Mouse (Mus musculus) hindbrain, embryonic 14.5 days (tissue): Measurements from ENCODE around the gene Ubr1. TPM values are rescaled to one million over a fixed set of nuclear protein-coding genes. Genes with fewer than 3 reads are reported as not detected.

ENCODE experiments used
- microRNA-seq: library from miRNA; unstranded; fragments of <30 nt; microRNA quantifications from one replicate; pipeline ENCODE4, GENCODE M21; 2016
- polyA plus RNA-seq: library from polyadenylated mRNA; unstranded; fragments of >200 nt; fragmentation: Nextera tagmentation; extraction: Ambion mirVana; gene quantifications from 2 replicates; pipeline ENCODE4 v1.2.1, GENCODE M21; 2014

Ubr1 gene
- polyA plus RNA-seq, 1 experiment from 2014 or later = 32.8 TPM

Small RNA genes within 50 kb of the gene (microRNA-seq; reads per million reads assigned to microRNA genes)
- gene Gm44325 = not detected

Other genes with a start within 250 kb of the Ubr1 start
- 8.9 and 9.9 TPM in 2 replicates for gene Cdan1, start 120.6 kb downstream of the Ubr1 start, polyA plus RNA-seq
- gene Ttbk2, start 120.1 kb downstream of the Ubr1 start, polyA plus RNA-seq = 17.4 and 18.1 TPM in 2 replicates
- gene Tmem62, start 6.3 kb upstream of the Ubr1 start, polyA plus RNA-seq = 18.5 and 18.9 TPM in 2 replicates
- 76.1 and 87.1 TPM in 2 replicates for gene Ccndbp1, start 37.7 kb upstream of the Ubr1 start, polyA plus RNA-seq
- 0.08 and 1.1 TPM in 2 replicates for gene Epb42, start 66.4 kb upstream of the Ubr1 start, polyA plus RNA-seq
- gene Tgm5, start 115.1 kb upstream of the Ubr1 start, polyA plus RNA-seq = 0.22 and 0.24 TPM in 2 replicates
- gene Tgm7, start 139.1 kb upstream of the Ubr1 start, polyA plus RNA-seq = not detected in 2 replicates
- 26.9 and 32.6 TPM in 2 replicates for gene Adal, start 169.7 kb upstream of the Ubr1 start, polyA plus RNA-seq
- 16.2 and 20.9 TPM in 2 replicates for gene Lcmt2, start 169.9 kb upstream of the Ubr1 start, polyA plus RNA-seq
- gene Tubgcp4, start 199.9 kb upstream of the Ubr1 start, polyA plus RNA-seq = 43.3 and 43.7 TPM in 2 replicates
- gene Zscan29, start 200.4 kb upstream of the Ubr1 start, polyA plus RNA-seq = 6.6 and 7.7 TPM in 2 replicates